Mouse (Mus musculus) MEL (cell line): Measurements from ENCODE around the gene Tpmt. TPM values are rescaled to one million over a fixed set of nuclear protein-coding genes. Genes with fewer than 3 reads are reported as not detected.

Experiments used
- DNase-seq: peaks from one replicate; pipeline ENCODE4 v3.0.0; 2011; ENCODE audit warnings: low read depth, low spot score
- H3K27ac ChIP-seq: 2 replicates; pipeline ENCODE4 v1.5.1; 2012; ENCODE audit warnings: low read depth, mild to moderate bottlenecking, control low read depth, low read length, moderate library complexity; ENCODE audit not compliant: control insufficient read depth
- H3K27me3 ChIP-seq, 2 experiments: fragments of 150-350 bp in 1 of 2; sonication (generic) in 1 of 2; 2 replicates each; pipeline ENCODE4 v1.6.1; 2012; ENCODE audit warnings: low read length in 2 of 2, mild to moderate bottlenecking in 2 of 2, improper control_type of control experiment in 1 of 2, moderate library complexity in 1 of 2; ENCODE audit not compliant: insufficient read depth in 2 of 2, control insufficient read depth in 1 of 2
- H3K36me3 ChIP-seq, 2 experiments: 2 replicates each; pipeline ENCODE4 v1.6.1; 2012 to 2014; ENCODE audit warnings: low read length in 2 of 2, improper control_type of control experiment in 1 of 2, inconsistent platforms in 1 of 2, mild to moderate bottlenecking in 1 of 2; ENCODE audit not compliant: insufficient read depth in 2 of 2, control insufficient read depth in 1 of 2
- H3K4me1 ChIP-seq, 2 experiments: fragments of 150-350 bp in 1 of 2; sonication (generic) in 1 of 2; 2 replicates each; pipeline ENCODE4 v1.6.1; 2012; ENCODE audit warnings: low read length in 2 of 2, improper control_type of control experiment in 1 of 2, mild to moderate bottlenecking in 1 of 2; ENCODE audit not compliant: insufficient read depth in 2 of 2, control insufficient read depth in 1 of 2
- H3K4me3 ChIP-seq, 2 experiments: fragments of 150-350 bp in 1 of 2; sonication (generic) in 1 of 2; 2 replicates each; pipeline ENCODE4 v1.5.1; 2012; ENCODE audit warnings: low read depth in 2 of 2, low read length in 2 of 2, mild to moderate bottlenecking in 2 of 2, moderate library complexity in 2 of 2, control low read depth in 1 of 2, improper control_type of control experiment in 1 of 2; ENCODE audit not compliant: control insufficient read depth in 1 of 2, insufficient read depth in 1 of 2
- H3K79me2 ChIP-seq: 2 replicates; pipeline ENCODE4 v1.6.1; 2012; ENCODE audit warnings: mild to moderate bottlenecking, low read length, moderate library complexity; ENCODE audit not compliant: control insufficient read depth, poor library complexity, insufficient read depth
- H3K9ac ChIP-seq: 2 replicates; pipeline ENCODE4 v1.6.1; 2012; ENCODE audit warnings: low read depth, mild to moderate bottlenecking, control low read depth, low read length, moderate library complexity; ENCODE audit not compliant: control insufficient read depth, poor library complexity, severe bottlenecking
- H3K9me3 ChIP-seq: fragments of 150-350 bp; sonication (generic); replicated peaks from 2 replicates; pipeline ENCODE4 v1.6.1; 2012; ENCODE audit warnings: mild to moderate bottlenecking, low read length, improper control_type of control experiment, moderate library complexity; ENCODE audit not compliant: insufficient read depth
- CHD1 ChIP-seq: IDR thresholded peaks from 2 replicates; pipeline ENCODE4 v1.6.1; 2012; ENCODE audit warnings: low read depth, mild to moderate bottlenecking, inconsistent platforms, low read length, improper control_type of control experiment
- CHD2 ChIP-seq: IDR thresholded peaks from 2 replicates; pipeline ENCODE4 v1.6.1; 2011; ENCODE audit warnings: low read length, improper control_type of control experiment
- E2F4 ChIP-seq: IDR thresholded peaks from 2 replicates; pipeline ENCODE4 v1.6.1; 2011; ENCODE audit warnings: low read depth, low read length, improper control_type of control experiment, borderline replicate concordance
- ELF1 ChIP-seq: IDR thresholded peaks from 2 replicates; pipeline ENCODE4 v1.6.1; 2014; ENCODE audit warnings: low read depth, mild to moderate bottlenecking, inconsistent platforms, low read length, improper control_type of control experiment, moderate library complexity
- GABPA ChIP-seq: IDR thresholded peaks from 2 replicates; pipeline ENCODE4 v1.6.1; 2012; ENCODE audit warnings: low read depth, mild to moderate bottlenecking, inconsistent platforms, low read length, improper control_type of control experiment, moderate library complexity
- GATA1 ChIP-seq: IDR thresholded peaks from 2 replicates; pipeline ENCODE4 v1.6.1; 2011; ENCODE audit warnings: low read depth, low read length, improper control_type of control experiment
- HCFC1 ChIP-seq: IDR thresholded peaks from 2 replicates; pipeline ENCODE4 v1.6.1; 2012; ENCODE audit warnings: low read depth, mild to moderate bottlenecking, inconsistent platforms, low read length, improper control_type of control experiment, moderate library complexity
- KAT2A ChIP-seq: conservative IDR thresholded peaks from 2 replicates; pipeline ENCODE4 v1.6.1; 2012; ENCODE audit warnings: low read depth, low read length, improper control_type of control experiment, inconsistent platforms
- MAX ChIP-seq: IDR thresholded peaks from 2 replicates; pipeline ENCODE4 v1.6.1; 2011; ENCODE audit warnings: low read length, improper control_type of control experiment
- MAZ ChIP-seq: IDR thresholded peaks from 2 replicates; pipeline ENCODE4 v1.6.1; 2012; ENCODE audit warnings: low read depth, mild to moderate bottlenecking, inconsistent platforms, low read length, improper control_type of control experiment
- MEF2A ChIP-seq: IDR thresholded peaks from 2 replicates; pipeline ENCODE4 v1.6.1; 2014; ENCODE audit warnings: low read depth, mild to moderate bottlenecking, inconsistent platforms, low read length, improper control_type of control experiment; ENCODE audit not compliant: poor library complexity, insufficient replicate concordance, severe bottlenecking; ENCODE audit errors: extremely low read depth
- MXI1 ChIP-seq: IDR thresholded peaks from 2 replicates; pipeline ENCODE4 v1.6.1; 2011; ENCODE audit warnings: mild to moderate bottlenecking, low read depth, low read length, improper control_type of control experiment
- MYB ChIP-seq: IDR thresholded peaks from 2 replicates; pipeline ENCODE4 v1.6.1; 2011; ENCODE audit warnings: mild to moderate bottlenecking, low read depth, low read length, improper control_type of control experiment
- MYC ChIP-seq: IDR thresholded peaks from 2 replicates; pipeline ENCODE4 v1.6.1; 2011; ENCODE audit warnings: low read depth, mild to moderate bottlenecking, low read length, improper control_type of control experiment, moderate library complexity
- NRF1 ChIP-seq: IDR thresholded peaks from 2 replicates; pipeline ENCODE4 v1.6.1; 2014; ENCODE audit warnings: low read depth, mild to moderate bottlenecking, inconsistent platforms, low read length, improper control_type of control experiment, moderate library complexity; ENCODE audit not compliant: poor library complexity, insufficient read depth, severe bottlenecking
- POLR2A ChIP-seq, 2 experiments: IDR thresholded peaks; 2 replicates each; pipeline ENCODE4 v1.6.1; 2011 to 2012; ENCODE audit warnings: low read length in 2 of 2, mild to moderate bottlenecking in 2 of 2, control low read depth in 1 of 2, improper control_type of control experiment in 1 of 2, low read depth in 1 of 2, moderate library complexity in 1 of 2; ENCODE audit not compliant: control insufficient read depth in 1 of 2, insufficient read depth in 1 of 2, poor library complexity in 1 of 2
- RAD21 ChIP-seq: IDR thresholded peaks from 2 replicates; pipeline ENCODE4 v1.6.1; 2011; ENCODE audit warnings: mild to moderate bottlenecking, low read depth, low read length, improper control_type of control experiment
- RCOR1 ChIP-seq: IDR thresholded peaks from 2 replicates; pipeline ENCODE4 v1.6.1; 2012; ENCODE audit warnings: low read depth, mild to moderate bottlenecking, inconsistent platforms, low read length, improper control_type of control experiment
- SIN3A ChIP-seq: IDR thresholded peaks from 2 replicates; pipeline ENCODE4 v1.6.1; 2012; ENCODE audit warnings: low read length, improper control_type of control experiment, inconsistent platforms
- TCF12 ChIP-seq: IDR thresholded peaks from 2 replicates; pipeline ENCODE4 v1.6.1; 2014; ENCODE audit warnings: low read depth, mild to moderate bottlenecking, inconsistent platforms, low read length, improper control_type of control experiment, moderate library complexity
- USF1 ChIP-seq: IDR thresholded peaks from 2 replicates; pipeline ENCODE4 v1.6.1; 2014; ENCODE audit warnings: low read depth, mild to moderate bottlenecking, inconsistent platforms, low read length, improper control_type of control experiment, moderate library complexity
- USF2 ChIP-seq, 2 experiments: IDR thresholded peaks; 2 replicates each; pipeline ENCODE4 v1.6.1; 2011 to 2012; ENCODE audit warnings: improper control_type of control experiment in 2 of 2, low read length in 2 of 2, borderline replicate concordance in 1 of 2, inconsistent platforms in 1 of 2, low read depth in 1 of 2, mild to moderate bottlenecking in 1 of 2; ENCODE audit not compliant: insufficient read depth in 1 of 2
- ZC3H11A ChIP-seq: IDR thresholded peaks from 2 replicates; pipeline ENCODE4 v1.6.1; 2012; ENCODE audit warnings: low read depth, mild to moderate bottlenecking, inconsistent platforms, low read length, improper control_type of control experiment
- ZKSCAN1 ChIP-seq: IDR thresholded peaks from 2 replicates; pipeline ENCODE4 v1.6.1; 2012; ENCODE audit warnings: low read depth, mild to moderate bottlenecking, inconsistent platforms, low read length, improper control_type of control experiment, moderate library complexity
- ZMIZ1 ChIP-seq: IDR thresholded peaks from 2 replicates; pipeline ENCODE4 v1.6.1; 2012; ENCODE audit warnings: low read depth, mild to moderate bottlenecking, inconsistent platforms, low read length, improper control_type of control experiment, moderate library complexity
- ZNF384 ChIP-seq: IDR thresholded peaks from 2 replicates; pipeline ENCODE4 v1.6.1; 2012; ENCODE audit warnings: low read depth, mild to moderate bottlenecking, inconsistent platforms, low read length, improper control_type of control experiment
- polyA plus RNA-seq, 2 experiments: library from polyadenylated mRNA; stranded (reverse) in 1 of 2; unstranded in 1 of 2; fragments of >175 nt in 1 of 2; fragments of >200 nt in 1 of 2; gene quantifications; 2 replicates each; pipeline versions ENCODE4 v1.2.1 to v1.2.4; 2012; ENCODE audit warnings: low replicate concordance in 2 of 2, low read depth in 1 of 2; ENCODE audit not compliant: insufficient read length in 2 of 2, insufficient read depth in 1 of 2, missing spikeins in 1 of 2
- total RNA-seq: library from RNA; depleted of rRNA; stranded (reverse); fragments of 300-350 nt; gene quantifications from 2 replicates; pipeline ENCODE4 v1.2.3, GENCODE M21; 2012

Tpmt gene
- total and polyA plus RNA-seq, 3 experiments, result 2.5 to 3.9 TPM; not detected in 1

DNA sequence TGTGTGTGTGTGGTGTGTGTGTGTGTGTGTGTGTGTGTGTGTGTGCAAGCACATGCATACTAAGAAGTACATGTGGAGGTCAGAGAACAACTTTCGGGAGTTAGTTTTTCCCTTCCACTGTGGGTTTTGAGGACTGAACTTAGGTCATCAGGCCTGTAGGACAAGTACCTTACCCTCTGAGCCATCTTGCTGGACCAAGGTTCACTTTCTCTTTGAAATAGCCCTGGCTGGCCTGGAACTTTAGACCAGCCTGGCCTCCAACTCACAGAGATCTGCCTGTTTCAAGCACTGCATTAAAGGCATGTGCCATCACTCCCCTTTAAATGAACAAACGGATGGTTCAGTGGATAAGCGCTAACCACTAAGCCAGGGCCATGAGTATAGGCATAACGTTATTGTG, 10.9 kb downstream of the Tpmt start:
- no peak for DNase-seq
- Histone ChIP-seq H3K27me3 (no peaks in the 10 kb centered on the region), H3K27ac (no peak overlapping the region), H3K9me3 (no peaks in the 10 kb centered on the region), H3K4me3 (no peak overlapping the region), H3K4me1 (no peaks in the 10 kb centered on the region), H3K79me2 (no peaks in the 10 kb centered on the region), H3K9ac (no peak overlapping the region), H3K36me3 (no peaks in the 10 kb centered on the region)
- TF ChIP-seq CHD1, result no peak
- no peak for TF ChIP-seq MEF2A
- no peak for TF ChIP-seq HCFC1
- TF ChIP-seq GABPA, result no peak
- no peak for TF ChIP-seq NRF1
- TF ChIP-seq E2F4, result no peak
- no peak for TF ChIP-seq ZNF384
- no peak for TF ChIP-seq CHD2
- TF ChIP-seq RCOR1, result no peak
- TF ChIP-seq ELF1, result no peak
- TF ChIP-seq MAX, result no peak
- no peak for TF ChIP-seq MYC
- no peak for TF ChIP-seq RAD21
- no peak for TF ChIP-seq GATA1
- TF ChIP-seq USF1, result no peak
- no peak for TF ChIP-seq MXI1
- TF ChIP-seq MAZ, result no peak
- TF ChIP-seq TCF12, result no peak
- no peak for TF ChIP-seq MYB
- TF ChIP-seq ZC3H11A, result no peak

DNA sequence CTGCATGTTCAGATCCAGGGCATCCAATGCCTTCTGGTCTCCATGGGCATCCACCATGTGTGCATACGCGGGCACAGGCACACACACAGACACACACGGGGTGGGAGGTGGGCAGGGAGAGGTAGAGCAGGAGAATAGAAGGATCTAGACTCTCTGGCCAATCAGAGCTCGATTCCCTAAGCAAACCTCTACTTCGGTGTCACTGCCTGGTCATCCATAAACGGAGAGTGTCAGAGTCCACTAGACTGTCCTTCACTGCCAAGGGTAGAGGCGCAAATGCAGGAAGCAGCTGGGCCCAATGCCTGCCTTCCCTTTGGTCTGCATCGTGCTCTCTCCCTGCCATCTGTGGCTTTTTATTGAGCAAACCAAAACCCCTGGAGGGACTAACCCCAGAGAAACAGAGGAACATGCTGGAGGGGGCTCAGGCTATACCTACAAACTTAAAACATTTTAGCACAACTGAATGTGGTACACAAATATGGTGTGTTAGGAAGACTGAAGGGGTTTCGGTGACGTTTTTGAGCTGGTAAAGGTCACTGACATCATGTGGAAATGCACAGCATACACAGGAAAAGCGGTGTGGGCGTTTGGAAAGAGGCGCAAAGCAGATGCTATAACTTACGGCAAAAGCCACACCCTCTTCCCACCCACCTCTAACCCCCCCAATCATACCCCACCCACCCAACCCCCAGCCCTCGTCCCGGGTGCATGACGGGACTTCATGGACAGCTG, 14.0 kb downstream of the Tpmt start:
- H3K9ac ChIP-seq, result no peak overlapping the region
- TF ChIP-seq USF2 (IDR thresholded peaks at IDR 0.05; ENCODE audit: borderline replicate concordance in 1 of 2, insufficient read depth in 1 of 2, low read depth in 1 of 2, low read length in 2 of 2), result no peak
- no peak for TF ChIP-seq SIN3A
- no peak for TF ChIP-seq ZKSCAN1
- no peak for TF ChIP-seq KAT2A
- TF ChIP-seq POLR2A (IDR thresholded peaks at IDR 0.05; ENCODE audit: control insufficient read depth in 1 of 2, insufficient read depth in 1 of 2, low read depth in 1 of 2, low read length in 2 of 2, poor library complexity in 1 of 2), result no peak
- no peak for TF ChIP-seq MEF2A
- TF ChIP-seq MYC, result no peak
- TF ChIP-seq NRF1, result no peak
- TF ChIP-seq MYB, result no peak
- no peak for TF ChIP-seq RCOR1
- TF ChIP-seq ZMIZ1, result no peak
- TF ChIP-seq, all 39 proteins: peak for 0
- Histone ChIP-seq H3K4me1 (no peaks in the 10 kb centered on the region), H3K79me2 (no peaks in the 10 kb centered on the region), H3K36me3 (no peaks in the 10 kb centered on the region), H3K4me3 (no peak overlapping the region), H3K27me3 (no peaks in the 10 kb centered on the region), H3K27ac (no peak overlapping the region), H3K9me3 (no peaks in the 10 kb centered on the region)
- no peak for DNase-seq
